Mouse (Mus musculus): ENCODE data around the gene Ska3. TPM values are rescaled to one million over a fixed set of nuclear protein-coding genes. Genes with fewer than 3 reads are reported as not detected.
"Not testable (repeated sequence)": the region's sequence is repeated elsewhere in the genome, so short reads cannot be mapped to it uniquely, and the experiment has no call there.

Gene Ska3
- polyA plus RNA-seq (2016; fragmentation: Nextera tagmentation; extraction: Ambion mirVana): 28.5 and 31.7 TPM in 2 replicates

DNA sequence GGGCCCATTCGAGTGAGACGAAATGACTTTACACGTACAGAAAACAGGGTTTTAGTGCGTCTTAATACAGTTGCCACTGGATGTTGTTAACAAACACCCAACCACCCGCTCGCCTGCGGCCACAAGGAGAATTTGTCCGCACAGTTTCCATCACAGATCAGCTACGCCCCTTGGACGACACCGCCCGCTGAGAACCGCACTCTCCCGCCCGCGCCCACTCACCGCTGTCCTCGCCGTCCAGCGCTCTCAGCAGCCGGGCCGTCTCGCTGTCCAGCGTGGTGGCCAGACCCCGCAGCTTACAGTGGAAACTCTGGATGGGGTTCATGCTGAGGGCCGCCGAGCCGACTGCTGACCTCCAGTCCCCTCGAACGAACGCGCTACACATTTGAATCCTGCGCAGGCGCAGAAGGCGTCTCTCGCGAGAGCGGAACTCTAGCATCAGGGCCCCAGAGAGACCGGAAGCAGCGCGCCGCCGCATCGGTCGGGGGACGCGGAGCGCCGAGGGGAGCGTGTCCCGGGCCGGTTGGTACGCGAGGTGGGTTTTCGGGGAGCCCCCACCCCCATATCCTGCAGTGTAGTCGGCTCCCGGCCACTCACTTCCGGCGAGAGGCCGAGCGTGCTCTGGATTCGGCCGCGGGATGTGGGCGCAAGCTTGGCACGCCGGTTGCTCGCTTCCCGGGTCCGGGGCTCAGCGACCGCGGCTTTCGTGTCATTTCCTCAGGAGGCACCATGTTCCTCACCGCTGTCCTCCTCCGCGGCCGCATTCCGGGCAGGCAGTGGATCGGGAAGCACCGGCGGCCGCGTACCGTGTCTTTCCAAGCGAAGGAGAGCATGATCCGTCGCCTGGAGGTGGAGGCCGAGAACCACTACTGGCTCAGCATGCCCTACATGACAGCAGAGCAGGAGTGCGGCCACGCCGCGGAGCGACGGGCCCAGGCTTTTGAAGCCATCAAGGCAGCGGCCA, at the start of gene Ska3, which contains the start of gene Mrpl57:
TSS of gene Ska3 (minus strand) at position 398 of the 964 bp plus-strand sequence.
TSS of gene Mrpl57 (plus strand) at position 447 of the 964 bp plus-strand sequence.
- Histone ChIP-seq H3K27ac (peak within 1 kb of the TSS; percentile 90), H3K9ac (peak within 1 kb of the TSS; percentile 92), H3K4me3 (peak within 1 kb of the TSS; percentile 73), H3K4me2 (replicated peaks) (peak within 1 kb of the TSS; percentile 70), H3K36me3 (peaks cover 7% of the 10 kb centered on the region; the same call in 1 of the 2 replicates), H3K27me3 (no peaks in the 10 kb centered on the region), H3K9me3 (replicated peaks) (no peaks in the 10 kb centered on the region), H3K4me1 (peaks cover 13% of the 10 kb centered on the region)
- ATAC-seq (ENCODE audit: low FRiP score): peak; percentile 97
- under 1% methylated on average over 96 of the region's 96 CpGs for WGBS

DNA sequence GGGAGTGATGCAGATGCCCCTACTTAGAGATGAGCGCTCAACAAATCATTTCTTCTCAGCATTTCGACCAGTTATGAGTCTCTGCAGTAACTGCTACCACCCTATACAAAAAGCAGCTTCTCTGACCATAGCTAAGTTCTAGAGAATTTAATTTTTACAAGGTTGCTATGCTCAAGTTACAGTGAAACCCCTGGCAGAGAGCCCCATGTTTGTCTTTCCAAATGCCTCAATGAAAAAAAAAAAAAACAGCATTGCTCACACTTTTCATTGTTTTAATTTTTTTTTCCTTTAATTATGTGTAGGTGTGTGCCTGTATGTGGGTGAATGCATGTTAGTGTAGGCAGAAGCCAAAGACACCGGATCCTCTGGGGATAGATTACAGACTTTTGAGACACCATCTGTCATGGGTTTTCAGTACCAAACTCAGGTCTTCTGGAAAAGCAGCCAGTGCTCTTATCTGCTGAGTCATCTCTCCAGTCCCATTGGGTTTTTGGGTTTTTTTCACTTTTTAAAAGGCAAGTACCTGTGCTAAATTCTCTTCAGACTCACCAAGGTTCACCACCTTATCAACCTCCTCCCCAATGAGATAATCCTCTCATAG, 40.8 kb upstream of the Ska3 start:
- ATAC-seq (ENCODE audit: low FRiP score): no peak
- 93% methylated on average over 3 of the region's 3 CpGs for WGBS
- Histone ChIP-seq H3K4me3 (no peak overlapping the region), H3K4me2 (replicated peaks) (no peak overlapping the region), H3K36me3 (peaks cover 42% of the 10 kb centered on the region), H3K9me3 (replicated peaks) (no peaks in the 10 kb centered on the region), H3K4me1 (no peaks in the 10 kb centered on the region), H3K27me3 (no peaks in the 10 kb centered on the region), H3K9ac (no peak overlapping the region), H3K27ac (no peak overlapping the region)

DNA sequence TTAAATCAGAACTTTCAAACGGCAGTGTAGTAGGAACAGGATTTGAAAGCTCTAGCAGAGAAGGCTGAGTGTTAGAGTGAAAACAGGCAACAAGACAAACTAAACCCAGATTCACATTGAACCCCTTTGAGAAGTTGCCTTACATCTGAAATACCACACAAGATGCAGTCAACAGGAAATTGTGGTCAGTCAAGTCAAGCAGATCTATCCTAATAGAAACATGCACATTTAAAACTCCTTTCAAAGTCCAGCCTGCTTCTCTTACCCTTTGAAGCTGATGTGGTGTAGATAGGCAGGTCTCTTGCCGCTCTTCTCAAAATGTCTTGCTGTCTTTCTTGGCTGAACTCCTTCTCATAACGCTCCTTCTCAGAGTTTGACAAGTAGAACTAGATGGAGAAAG, 39.3 kb upstream of the Ska3 start:
- WGBS: 95% methylated on average over 3 of the region's 3 CpGs
- Histone ChIP-seq H3K4me2 (replicated peaks) (no peak overlapping the region), H3K9me3 (replicated peaks) (no peaks in the 10 kb centered on the region), H3K4me1 (no peaks in the 10 kb centered on the region), H3K27me3 (no peaks in the 10 kb centered on the region), H3K36me3 (peaks cover 46% of the 10 kb centered on the region), H3K9ac (no peak overlapping the region), H3K27ac (no peak overlapping the region), H3K4me3 (no peak overlapping the region)
- no peak for ATAC-seq (ENCODE audit: low FRiP score)

DNA sequence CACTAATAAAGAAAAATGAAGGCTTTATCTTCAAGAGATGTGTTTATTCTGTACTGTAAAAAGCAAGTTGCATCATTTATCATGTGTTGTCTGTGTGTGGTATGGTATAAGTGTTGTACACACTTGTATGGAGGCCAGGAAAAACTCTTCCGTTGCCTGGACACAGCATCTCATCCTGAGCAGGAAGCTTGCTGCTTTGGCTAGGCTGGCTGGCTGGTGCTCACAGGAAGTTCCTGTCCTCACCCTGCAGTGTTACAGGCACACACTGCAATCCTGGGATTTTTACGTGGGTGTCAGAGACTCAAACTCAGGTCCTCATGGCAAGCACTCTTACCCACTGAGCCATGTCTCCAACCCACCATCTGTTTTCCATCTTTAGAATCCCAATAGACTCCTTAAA, 37.1 kb upstream of the Ska3 start:
- H3K4me3 ChIP-seq: no peak overlapping the region
- H3K4me2 ChIP-seq (replicated peaks): no peak overlapping the region
- H3K4me1 ChIP-seq: no peaks in the 10 kb centered on the region
- H3K27ac ChIP-seq: no peak overlapping the region
- no peaks in the 10 kb centered on the region for H3K27me3 ChIP-seq
- H3K36me3 ChIP-seq: peaks cover 37% of the 10 kb centered on the region
- ATAC-seq (ENCODE audit: low FRiP score): no peak
- no peaks in the 10 kb centered on the region for H3K9me3 ChIP-seq (replicated peaks)
- 94% methylated on average over 2 of the region's 2 CpGs for WGBS
- no peak overlapping the region for H3K9ac ChIP-seq

DNA sequence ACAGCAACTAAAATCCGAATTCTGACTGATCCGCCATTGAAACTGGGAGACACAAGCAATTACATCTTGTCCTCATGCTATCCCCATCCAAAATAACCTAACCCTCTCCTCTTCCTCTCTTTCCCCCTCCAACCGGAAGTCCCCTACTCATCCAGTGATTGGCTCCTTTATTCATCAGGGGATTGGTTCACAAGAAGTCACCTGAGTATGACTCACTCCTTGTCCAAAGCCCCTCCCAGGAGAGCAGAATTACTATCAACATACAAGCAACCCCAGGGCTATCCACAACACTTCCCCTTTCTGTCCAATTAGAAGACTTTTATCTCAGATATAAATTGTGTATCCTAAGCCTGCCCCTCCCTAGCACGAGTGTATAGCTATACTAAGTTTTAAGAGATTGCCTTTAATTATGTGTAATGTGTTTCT, 36.0 kb upstream of the Ska3 start:
- Histone ChIP-seq H3K4me1 (no peaks in the 10 kb centered on the region), H3K27ac (no peak overlapping the region), H3K36me3 (peaks cover 43% of the 10 kb centered on the region), H3K9me3 (replicated peaks) (no peaks in the 10 kb centered on the region), H3K4me2 (replicated peaks) (no peak overlapping the region), H3K9ac (no peak overlapping the region), H3K27me3 (no peaks in the 10 kb centered on the region), H3K4me3 (no peak overlapping the region)
- 89% methylated on average over 4 of the region's 4 CpGs for WGBS
- no peak for ATAC-seq (ENCODE audit: low FRiP score)

DNA sequence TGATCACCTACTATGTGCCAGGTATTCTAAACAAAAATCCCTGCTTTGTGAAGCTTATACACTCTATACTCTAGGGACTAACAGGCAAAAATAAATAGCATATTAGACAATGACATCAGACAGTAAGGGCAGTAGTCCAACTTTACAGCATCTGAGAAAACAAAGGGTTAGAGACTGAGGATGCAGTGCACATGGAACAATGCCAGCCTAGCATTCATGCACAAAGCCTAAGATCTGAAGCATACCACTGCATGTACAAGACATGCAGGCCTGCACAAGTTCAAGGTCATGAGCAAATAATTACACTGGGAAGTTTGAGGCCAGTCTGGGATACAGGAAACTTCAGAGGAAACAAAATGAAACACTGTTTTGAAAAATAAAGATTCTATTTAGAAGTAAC, 33.5 kb upstream of the Ska3 start:
- Histone ChIP-seq H3K9me3 (replicated peaks) (no peaks in the 10 kb centered on the region), H3K4me2 (replicated peaks) (no peak overlapping the region), H3K36me3 (peaks cover 26% of the 10 kb centered on the region), H3K27ac (no peak overlapping the region), H3K9ac (no peak overlapping the region), H3K27me3 (no peaks in the 10 kb centered on the region), H3K4me1 (no peaks in the 10 kb centered on the region), H3K4me3 (no peak overlapping the region)
- ATAC-seq (ENCODE audit: low FRiP score): no peak

DNA sequence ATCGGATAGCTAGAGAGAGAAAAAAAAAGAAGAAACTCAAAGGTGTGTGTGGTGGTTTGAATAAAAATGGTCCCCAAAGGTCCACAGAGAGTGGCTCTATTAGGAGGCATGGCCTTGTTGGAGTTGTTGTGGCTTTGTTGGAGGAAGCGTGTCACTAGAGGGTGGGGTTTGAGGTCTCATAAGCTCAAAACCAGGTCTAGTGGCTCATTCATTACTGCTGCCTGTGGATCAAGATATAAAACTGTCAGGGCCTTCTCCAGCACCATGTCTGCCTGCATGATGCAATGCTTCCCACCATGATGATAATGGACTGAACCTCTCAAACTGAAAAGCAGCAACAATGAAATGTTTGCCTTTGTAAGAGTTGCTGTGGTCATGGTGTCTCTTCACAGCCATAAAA, 32.6 kb upstream of the Ska3 start:
- Histone ChIP-seq H3K4me3 (no peak overlapping the region), H3K9ac (no peak overlapping the region), H3K36me3 (peaks cover 21% of the 10 kb centered on the region), H3K9me3 (replicated peaks) (no peaks in the 10 kb centered on the region), H3K4me2 (replicated peaks) (no peak overlapping the region), H3K4me1 (no peaks in the 10 kb centered on the region), H3K27ac (no peak overlapping the region), H3K27me3 (no peaks in the 10 kb centered on the region)
- WGBS: 96% methylated on average over 2 of the region's 2 CpGs
- no peak for ATAC-seq (ENCODE audit: low FRiP score)

DNA sequence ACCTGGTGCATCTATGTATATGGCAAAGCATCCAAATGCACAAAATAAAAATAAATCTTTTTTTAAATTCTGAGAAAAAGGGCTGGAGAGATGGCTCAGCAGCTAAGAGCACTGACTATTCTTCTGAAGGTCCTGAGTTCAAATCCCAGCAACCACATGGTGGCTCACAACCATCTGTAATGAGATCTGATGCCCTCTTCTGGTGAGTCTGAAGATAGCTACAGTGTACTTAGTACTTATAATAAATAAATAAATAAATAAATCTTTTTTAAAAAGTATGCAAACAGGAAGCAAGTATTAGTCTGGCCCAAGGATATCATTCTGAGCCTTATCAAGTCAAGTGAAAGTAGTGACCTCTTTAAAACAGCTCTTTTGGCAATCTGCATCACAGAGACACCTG, 30.1 kb upstream of the Ska3 start:
- H3K27ac ChIP-seq; H3K4me1 ChIP-seq; H3K27me3 ChIP-seq; H3K4me3 ChIP-seq; H3K9me3 ChIP-seq (replicated peaks); ATAC-seq (ENCODE audit: low FRiP score); H3K4me2 ChIP-seq (replicated peaks); H3K9ac ChIP-seq: not testable (repeated sequence)
- peaks cover 15% of the 10 kb centered on the region for H3K36me3 ChIP-seq

DNA sequence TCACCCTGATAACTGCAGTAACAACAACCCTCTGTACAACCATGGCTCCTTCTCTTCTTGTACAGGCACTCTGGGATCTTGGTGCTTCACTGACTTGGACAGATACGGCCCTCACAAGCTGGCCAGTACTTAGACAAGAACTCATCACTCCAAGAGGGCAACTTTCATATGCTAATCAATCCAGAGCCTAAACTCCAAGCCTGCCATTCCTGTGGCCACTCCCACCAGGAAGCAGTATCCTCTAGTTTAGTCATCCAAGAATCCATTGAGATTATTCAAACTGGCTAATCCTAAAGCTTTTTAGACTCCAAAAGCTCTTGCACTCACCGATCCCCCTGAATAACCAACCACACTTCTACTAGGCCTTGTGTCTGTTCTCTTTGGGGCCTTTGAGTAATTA, 27.0 kb upstream of the Ska3 start:
- Histone ChIP-seq H3K27ac (no peak overlapping the region), H3K36me3 (peaks cover 23% of the 10 kb centered on the region), H3K27me3 (no peaks in the 10 kb centered on the region), H3K4me2 (replicated peaks) (no peak overlapping the region), H3K9ac (no peak overlapping the region), H3K4me1 (no peaks in the 10 kb centered on the region), H3K4me3 (no peak overlapping the region), H3K9me3 (replicated peaks) (no peaks in the 10 kb centered on the region)
- WGBS: 81% methylated on average over 2 of the region's 2 CpGs
- no peak for ATAC-seq (ENCODE audit: low FRiP score)

DNA sequence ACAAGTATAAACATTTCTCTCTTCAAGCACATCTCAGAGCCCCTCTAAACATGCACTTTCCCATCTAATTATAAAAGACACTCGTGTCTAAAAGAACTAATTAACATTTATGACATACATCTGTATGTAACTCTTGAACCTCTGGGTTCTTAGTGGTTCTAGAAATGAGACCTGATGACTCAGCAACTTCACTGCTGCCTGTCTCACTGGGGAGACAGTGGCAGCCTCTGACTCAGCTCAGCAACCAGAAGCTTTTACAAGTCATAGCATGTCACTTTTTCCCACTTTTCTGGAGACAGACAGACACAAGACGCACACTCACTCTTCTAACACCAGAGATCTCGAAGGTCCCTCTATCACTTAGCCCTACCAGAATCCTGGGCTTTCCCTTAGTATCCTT, 24.3 kb upstream of the Ska3 start:
- Histone ChIP-seq H3K9ac (no peak overlapping the region), H3K36me3 (peaks cover 32% of the 10 kb centered on the region), H3K4me1 (no peaks in the 10 kb centered on the region), H3K27ac (no peak overlapping the region), H3K4me3 (no peak overlapping the region), H3K9me3 (replicated peaks) (no peaks in the 10 kb centered on the region), H3K27me3 (no peaks in the 10 kb centered on the region), H3K4me2 (replicated peaks) (no peak overlapping the region)
- ATAC-seq (ENCODE audit: low FRiP score): no peak
- WGBS: 89% methylated on average over 3 of the region's 3 CpGs

DNA sequence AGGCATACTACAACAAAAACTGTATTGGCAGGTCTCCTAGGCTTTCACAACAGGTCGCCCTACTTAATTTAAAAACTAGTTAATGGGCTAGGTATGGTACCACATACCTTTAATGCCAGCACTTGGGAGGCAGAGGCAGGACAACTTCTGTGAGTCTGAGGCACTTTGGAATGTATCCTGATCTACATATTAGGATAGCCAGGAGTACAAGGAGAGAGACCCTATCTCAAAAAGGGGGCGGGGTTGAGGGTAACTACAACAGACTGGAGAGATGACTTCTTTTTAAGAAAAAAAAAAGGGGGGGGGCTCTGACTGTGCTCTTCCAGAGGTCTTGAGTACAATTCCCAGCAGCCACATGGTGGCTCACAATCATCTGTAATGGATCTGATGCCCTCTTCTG, 22.7 kb upstream of the Ska3 start:
- no peak overlapping the region for H3K4me2 ChIP-seq (replicated peaks)

DNA sequence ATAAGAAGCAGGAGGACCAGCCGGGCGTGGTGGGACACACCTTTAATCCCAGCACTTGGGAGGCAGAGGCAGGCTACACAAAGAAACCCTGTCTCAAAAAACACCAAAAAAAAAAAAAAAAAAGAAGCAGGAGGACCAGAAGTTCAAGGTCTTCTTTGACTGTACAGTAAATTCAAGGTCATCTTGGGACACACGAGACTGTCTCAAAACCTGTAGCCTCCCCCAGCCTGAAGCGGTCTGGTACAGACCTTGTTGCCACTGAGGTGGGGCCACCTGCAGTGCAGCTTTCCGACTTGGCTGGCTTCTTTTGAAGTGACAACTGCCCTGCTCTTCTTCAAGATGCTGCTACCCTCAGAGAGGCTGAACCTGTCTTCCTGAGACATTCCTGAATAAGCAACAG, 22.1 kb upstream of the Ska3 start:
- 75% methylated on average over 5 of the region's 5 CpGs for WGBS
- H3K4me2 ChIP-seq (replicated peaks); H3K27me3 ChIP-seq; H3K4me1 ChIP-seq; ATAC-seq (ENCODE audit: low FRiP score); H3K4me3 ChIP-seq; H3K9ac ChIP-seq; H3K27ac ChIP-seq; H3K9me3 ChIP-seq (replicated peaks): not testable (repeated sequence)
- peaks cover 40% of the 10 kb centered on the region for H3K36me3 ChIP-seq

More for the DNA sequence above, 22.7 kb upstream of the Ska3 start:
- Histone ChIP-seq H3K4me3 (no peak overlapping the region), H3K36me3 (peaks cover 45% of the 10 kb centered on the region), H3K4me1 (no peaks in the 10 kb centered on the region), H3K9me3 (replicated peaks) (no peaks in the 10 kb centered on the region), H3K9ac (no peak overlapping the region), H3K27me3 (no peaks in the 10 kb centered on the region), H3K27ac (no peak overlapping the region)
- no peak for ATAC-seq (ENCODE audit: low FRiP score)
- 94% methylated on average over 2 of the region's 2 CpGs for WGBS

Data from hindbrain, embryonic 12.5 days (tissue).